Mouse (Mus musculus): ENCODE data around the gene C3.

DNA sequence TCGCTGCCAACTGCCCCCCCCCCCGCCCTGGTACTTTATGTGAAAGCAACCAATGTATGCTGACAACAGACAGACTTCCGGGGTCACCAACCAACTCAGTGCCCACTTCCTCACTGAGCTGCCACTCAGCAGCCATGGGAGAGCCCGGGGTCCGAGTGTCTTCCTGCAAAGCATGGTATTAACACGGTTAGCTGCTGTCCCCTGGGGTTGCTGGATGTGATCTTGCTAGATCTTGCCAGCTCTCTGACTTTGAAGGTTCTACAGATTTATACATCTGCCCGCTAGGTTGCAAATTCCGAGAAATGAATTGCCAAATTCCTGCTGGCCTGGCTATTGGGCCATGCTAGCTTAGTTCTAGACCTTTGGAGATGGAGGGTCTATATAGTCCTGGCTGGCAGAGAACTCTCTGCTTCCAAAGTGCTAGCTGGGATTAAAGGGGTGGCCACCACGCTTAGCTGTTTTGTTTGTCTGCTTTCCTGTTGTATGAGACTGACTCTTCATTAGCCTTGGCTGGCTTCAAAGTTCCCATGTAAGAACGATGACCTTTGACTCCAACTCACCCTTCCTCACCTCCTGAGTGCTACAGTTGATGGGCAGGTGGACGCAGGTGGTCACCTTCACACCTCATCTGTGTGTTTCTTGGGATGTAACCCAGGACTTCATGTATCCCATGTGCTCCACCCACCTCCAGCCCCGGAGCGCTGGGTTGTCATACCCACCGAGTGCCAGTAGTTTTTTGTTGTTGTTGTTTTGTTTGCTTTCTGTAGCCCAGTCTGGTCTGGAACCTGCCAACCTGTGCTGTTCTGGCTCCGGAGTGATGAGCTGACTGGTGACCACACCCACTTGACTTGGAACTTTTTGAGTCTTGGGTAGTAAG, 2.2 kb upstream of the C3 start:
- TF ChIP-seq CTCF (IDR thresholded peaks at IDR 0.05; ENCODE audit: borderline replicate concordance, extremely low read depth, insufficient read depth, insufficient read length) (no peak), POLR2A (IDR thresholded peaks at IDR 0.05; ENCODE audit: borderline replicate concordance, extremely low read depth, insufficient read depth, insufficient read length, poor library complexity, severe bottlenecking) (no peak)

Measured in brain, embryonic 14.5 days (tissue).